Mouse (Mus musculus) megakaryocyte, embryonic 14.5 days (primary cell): Measurements from ENCODE around the gene AC134908.4. TPM values are rescaled to one million over a fixed set of nuclear protein-coding genes. Genes with fewer than 3 reads are reported as not detected.
A peak's percentile ranks its signal among the peaks of the same experiment; 100 is the strongest.

ENCODE experiments used
- H3K27me3 ChIP-seq: replicated peaks from 2 replicates; pipeline ENCODE3; 2012; ENCODE audit warnings: inconsistent platforms
- H3K36me3 ChIP-seq: replicated peaks from 2 replicates; pipeline ENCODE3; 2012; ENCODE audit warnings: low read length, inconsistent platforms, mixed read lengths
- H3K4me1 ChIP-seq: 2 replicates; pipeline ENCODE4 v1.6.1; 2012; ENCODE audit warnings: inconsistent platforms
- H3K4me3 ChIP-seq: replicated peaks from 2 replicates; pipeline ENCODE3; 2012; ENCODE audit warnings: moderate library complexity, mild to moderate bottlenecking, inconsistent platforms
- H3K9me3 ChIP-seq: 2 replicates; pipeline ENCODE4 v1.6.1; 2012; ENCODE audit warnings: inconsistent platforms
- FLI1 ChIP-seq: IDR thresholded peaks from 2 replicates; pipeline ENCODE4 v1.6.1; 2012; ENCODE audit warnings: low read length, inconsistent platforms, mixed read lengths
- GATA1 ChIP-seq: IDR thresholded peaks from 3 replicates; pipeline ENCODE4 v1.6.1; 2012; ENCODE audit warnings: mixed read lengths, low read length, inconsistent platforms, borderline replicate concordance
- polyA plus RNA-seq: library from polyadenylated mRNA; stranded (reverse); fragments of >175 nt; gene quantifications from 2 replicates; pipeline ENCODE4 v1.2.3, GENCODE M21; 2012; ENCODE audit warnings: low replicate concordance; ENCODE audit not compliant: insufficient read depth

The AC134908.4 gene
- polyA plus RNA-seq, 1 experiment = not detected

DNA sequence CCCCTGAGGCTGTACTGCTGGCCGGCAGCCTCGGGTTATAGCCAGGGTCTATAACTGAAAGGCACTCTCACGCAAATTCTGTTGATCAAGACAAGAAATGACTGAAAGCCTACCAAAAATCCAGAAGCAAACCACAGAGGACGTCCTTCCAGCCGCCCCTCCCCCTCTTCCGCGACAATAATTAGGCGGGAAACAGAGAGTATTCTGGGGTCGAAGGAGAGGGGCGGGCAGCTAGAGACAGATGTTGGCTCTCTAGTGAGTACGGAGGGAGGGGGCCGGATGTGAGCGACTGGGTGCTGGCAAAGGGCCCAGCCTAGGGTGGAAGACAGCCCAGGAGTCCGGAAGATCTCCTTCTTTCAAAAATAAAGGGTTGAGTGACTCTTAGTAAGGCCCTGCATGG lies 2.8 kb downstream of the AC134908.4 start, which contains the start of gene Fam173a:
Gene Fam173a (minus strand): TSS at position 287 of the 400 bp plus-strand sequence.
- TF ChIP-seq GATA1 = no peak
- TF ChIP-seq FLI1 = no peak
- H3K4me3 ChIP-seq = peak within 1 kb of the TSS; percentile 95
- H3K36me3 ChIP-seq = peaks cover 39% of the 10 kb centered on the region
- H3K4me1 ChIP-seq = peaks cover 70% of the 10 kb centered on the region
- H3K27me3 ChIP-seq = peaks cover 20% of the 10 kb centered on the region
- no peaks in the 10 kb centered on the region for H3K9me3 ChIP-seq

DNA sequence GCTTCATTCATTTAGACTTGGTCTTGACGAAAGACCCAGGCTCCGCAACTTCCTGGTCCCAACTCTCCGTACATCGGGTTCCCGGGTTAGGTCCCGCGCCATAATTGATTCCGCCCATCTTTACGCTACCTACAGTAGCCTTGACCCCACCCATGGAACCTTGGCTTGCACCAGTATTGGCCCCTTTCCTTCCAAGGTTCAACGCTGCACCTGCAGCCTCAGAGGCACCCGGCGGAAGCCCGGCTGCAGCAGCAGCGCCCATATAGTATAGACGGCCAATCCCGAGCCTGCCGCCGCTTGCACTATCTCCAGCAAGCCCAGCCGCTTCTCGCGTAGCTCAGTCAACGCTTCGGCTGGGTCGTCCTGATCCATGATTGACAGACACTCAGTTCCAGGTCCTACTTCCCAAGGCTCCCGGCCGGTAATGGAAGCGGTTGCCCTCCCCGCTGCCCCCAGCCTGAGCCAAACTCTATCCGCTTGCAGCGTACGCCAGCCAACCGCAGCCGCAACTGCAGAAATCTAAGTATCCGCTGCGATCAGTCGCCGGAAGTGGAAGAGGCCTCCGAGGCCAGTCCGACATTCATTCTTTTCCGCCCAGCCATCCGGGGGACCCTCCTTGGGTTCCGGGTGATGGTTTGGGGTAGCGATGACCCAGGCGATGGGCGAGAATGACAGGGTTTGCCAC lies 3.5 kb downstream of the AC134908.4 start:
- peaks cover 20% of the 10 kb centered on the region for H3K27me3 ChIP-seq
- peak overlapping the region; percentile 95 for H3K4me3 ChIP-seq
- TF ChIP-seq GATA1 (no peak), FLI1 (no peak)
- H3K9me3 ChIP-seq = no peaks in the 10 kb centered on the region
- peaks cover 42% of the 10 kb centered on the region for H3K36me3 ChIP-seq
- peaks cover 63% of the 10 kb centered on the region for H3K4me1 ChIP-seq

DNA sequence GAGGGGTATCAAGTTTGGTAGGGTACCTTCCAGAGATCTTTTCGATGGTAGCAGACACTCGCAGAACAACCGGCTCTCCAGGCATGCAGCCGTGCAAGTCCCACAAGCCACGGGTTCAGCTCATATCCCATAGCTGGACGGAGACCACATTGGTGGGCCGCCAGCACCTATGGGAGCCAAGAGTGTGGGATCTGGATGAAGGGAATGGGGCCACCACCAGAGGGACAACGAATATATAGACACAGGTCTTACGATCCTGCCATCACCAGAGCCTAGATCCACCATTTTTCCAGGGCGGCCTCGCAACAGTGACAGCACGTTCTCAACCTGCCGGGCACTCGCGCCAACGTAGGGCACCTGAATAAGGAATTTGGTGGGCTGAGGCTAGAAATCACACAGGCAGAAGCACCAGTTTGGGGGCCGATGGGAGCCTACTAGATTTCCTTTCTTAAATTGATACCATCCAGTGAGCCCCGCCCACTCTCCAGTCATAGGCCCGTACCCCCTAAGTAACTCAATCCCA lies 4.1 kb downstream of the AC134908.4 start:
- Histone ChIP-seq H3K27me3 (peaks cover 20% of the 10 kb centered on the region), H3K9me3 (no peaks in the 10 kb centered on the region), H3K4me1 (peaks cover 61% of the 10 kb centered on the region), H3K36me3 (peaks cover 42% of the 10 kb centered on the region), H3K4me3 (peak overlapping the region; percentile 95)
- no peak for TF ChIP-seq FLI1
- no peak for TF ChIP-seq GATA1

DNA sequence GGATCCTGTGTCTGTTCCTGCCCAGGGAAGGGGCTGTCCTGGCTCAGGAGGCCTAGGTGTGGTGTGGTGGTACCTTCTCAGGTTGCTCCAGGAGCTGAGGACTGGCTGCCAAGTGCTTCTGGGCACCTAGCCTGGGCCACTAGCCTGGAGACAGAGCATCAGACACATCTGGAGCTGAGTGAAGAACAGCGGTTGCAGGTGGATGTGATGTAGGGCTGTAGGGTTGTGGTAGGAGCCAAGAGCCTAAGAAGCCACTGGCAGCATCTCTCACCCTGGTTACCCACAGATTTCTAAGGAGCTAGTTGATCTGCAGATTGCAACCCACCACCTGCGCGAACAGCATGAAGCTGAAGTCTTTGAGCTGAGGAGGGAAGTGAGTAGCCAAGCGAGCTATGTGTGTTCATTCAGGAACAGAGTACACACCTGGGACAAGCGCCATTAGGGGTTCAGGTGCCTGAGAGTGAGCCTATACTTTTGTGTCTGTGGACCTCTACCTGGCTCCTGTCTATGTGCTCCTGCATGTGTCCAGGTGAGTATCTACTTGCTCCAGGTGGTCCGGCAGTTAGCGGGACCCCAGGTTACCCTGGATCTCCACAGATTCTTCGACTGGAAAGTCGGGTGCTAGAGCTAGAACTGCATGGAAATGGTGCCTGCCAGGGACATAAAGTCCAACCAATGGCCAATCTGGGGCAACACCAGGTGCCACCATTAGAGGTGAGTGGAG lies 8.5 kb downstream of the AC134908.4 start:
- peaks cover 55% of the 10 kb centered on the region for H3K36me3 ChIP-seq

DNA sequence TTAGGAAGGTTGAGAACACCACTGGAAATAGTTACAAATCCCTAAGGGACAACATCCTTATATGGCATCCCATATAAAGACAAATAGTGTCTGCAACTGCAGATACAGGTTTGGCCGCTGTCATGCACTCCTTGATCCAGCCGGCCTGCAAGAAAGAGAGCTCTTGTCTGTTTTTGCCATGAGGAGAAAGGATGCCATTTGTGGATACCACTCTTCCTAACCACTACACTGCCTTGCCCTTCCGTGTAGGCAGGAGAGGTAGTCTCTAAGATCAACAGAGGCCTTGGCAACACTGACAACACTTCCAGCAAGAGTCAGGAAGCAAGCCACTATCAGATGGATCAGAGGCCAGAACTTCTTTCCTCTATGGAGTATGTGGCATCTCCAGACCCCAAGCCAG lies 9.2 kb downstream of the AC134908.4 start, which contains the start of gene Ccdc78:
Gene Ccdc78 (plus strand): TSS at position 301 of the 400 bp plus-strand sequence.
- no peak for TF ChIP-seq GATA1
- no peak for TF ChIP-seq FLI1
- H3K9me3 ChIP-seq = no peaks in the 10 kb centered on the region
- H3K27me3 ChIP-seq = peaks cover 3% of the 10 kb centered on the region
- peak within 1 kb of the TSS; percentile 98 for H3K4me3 ChIP-seq
- peaks cover 62% of the 10 kb centered on the region for H3K36me3 ChIP-seq
- H3K4me1 ChIP-seq = peaks cover 43% of the 10 kb centered on the region

More for the DNA sequence above, 8.5 kb downstream of the AC134908.4 start:
- TF ChIP-seq GATA1 = no peak
- TF ChIP-seq FLI1 = no peak
- Histone ChIP-seq H3K27me3 (peaks cover 3% of the 10 kb centered on the region), H3K9me3 (no peaks in the 10 kb centered on the region), H3K4me1 (peaks cover 50% of the 10 kb centered on the region), H3K4me3 (no peak overlapping the region)

DNA sequence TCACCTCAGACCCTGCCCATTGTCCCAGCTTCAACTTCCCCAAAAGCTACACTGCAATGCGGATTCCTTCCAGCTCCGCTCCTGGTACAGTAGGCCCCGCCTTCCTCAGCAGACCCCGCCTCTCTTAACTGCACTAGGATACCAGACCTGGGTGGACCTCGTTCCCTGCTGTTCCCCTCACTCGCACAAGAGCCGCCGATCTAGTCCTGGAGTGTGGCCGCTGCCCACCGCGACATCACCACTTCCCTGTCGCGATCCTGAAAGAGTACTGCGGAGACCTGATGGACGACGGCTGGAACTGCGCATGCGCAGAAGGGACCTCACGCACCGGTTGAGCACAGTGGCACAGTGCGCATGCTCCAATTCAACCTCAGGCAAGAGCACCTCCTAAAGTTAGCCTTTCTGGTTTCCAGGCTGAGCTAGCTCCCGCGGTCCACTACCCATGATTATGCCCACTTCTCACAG lies 10.1 kb downstream of the AC134908.4 start, which contains the start of gene Haghl:
Gene Haghl (minus strand): TSS at position 393 of the 465 bp plus-strand sequence.
- no peaks in the 10 kb centered on the region for H3K9me3 ChIP-seq
- TF ChIP-seq FLI1 (no peak), GATA1 (no peak)
- H3K4me3 ChIP-seq = peak within 1 kb of the TSS; percentile 98
- peaks cover 65% of the 10 kb centered on the region for H3K36me3 ChIP-seq
- no peaks in the 10 kb centered on the region for H3K27me3 ChIP-seq
- peaks cover 34% of the 10 kb centered on the region for H3K4me1 ChIP-seq

DNA sequence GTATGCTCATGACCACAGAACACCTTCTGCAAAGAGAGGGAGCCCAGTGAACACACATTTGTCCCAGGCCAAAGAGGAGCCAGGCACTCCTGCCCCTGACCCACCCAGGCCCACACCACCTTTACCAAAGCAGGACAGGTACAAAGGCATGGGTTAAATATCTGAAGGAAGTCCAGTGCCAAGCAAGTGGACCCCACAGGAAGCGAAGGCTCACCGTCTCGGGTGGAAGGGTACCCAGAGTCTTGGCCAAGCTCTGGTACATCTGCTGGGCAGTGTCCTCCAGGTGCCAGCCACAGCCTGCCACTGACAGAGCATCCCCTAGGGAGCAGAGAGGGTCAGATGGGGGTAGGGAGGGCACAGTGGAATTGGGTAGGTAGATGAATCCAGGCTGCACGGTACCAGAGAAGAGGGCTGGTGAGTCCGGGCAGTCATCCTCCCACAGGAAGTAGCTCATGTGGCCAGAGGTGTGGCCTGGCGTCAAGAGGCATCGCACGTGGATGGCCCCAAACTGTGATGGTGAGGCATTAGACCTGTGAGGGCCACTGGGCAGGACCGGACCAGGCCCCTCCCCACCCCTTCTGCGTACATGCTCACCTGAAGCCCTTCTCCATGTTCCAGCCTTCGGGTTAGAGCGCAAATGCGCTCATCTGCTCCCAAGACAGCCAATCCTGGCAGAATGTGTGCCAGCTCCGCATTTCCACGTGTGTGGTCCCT lies 11.4 kb downstream of the AC134908.4 start:
- Histone ChIP-seq H3K4me3 (peak overlapping the region; percentile 98), H3K9me3 (no peaks in the 10 kb centered on the region), H3K36me3 (peaks cover 68% of the 10 kb centered on the region), H3K4me1 (peaks cover 34% of the 10 kb centered on the region), H3K27me3 (no peaks in the 10 kb centered on the region)
- TF ChIP-seq GATA1 (no peak), FLI1 (no peak)

DNA sequence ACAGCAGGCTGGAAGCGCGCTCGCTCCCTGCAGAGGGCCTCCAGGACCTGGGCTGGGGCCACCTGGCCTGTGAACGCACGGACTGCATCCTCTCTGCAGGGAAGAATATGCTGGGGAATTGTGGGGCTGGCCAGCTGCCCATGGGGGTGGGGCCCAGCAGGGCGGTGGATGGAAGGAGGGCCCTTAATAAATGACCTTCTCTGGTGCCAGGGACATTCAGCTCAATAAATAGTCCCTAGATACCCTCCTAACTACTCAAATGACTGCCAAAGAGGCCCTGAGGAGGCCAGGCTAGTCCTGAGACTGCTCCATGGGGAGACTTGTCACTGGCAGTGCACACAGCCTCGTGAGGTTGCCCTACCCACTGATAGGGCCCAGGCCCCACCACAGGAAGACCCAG lies 12.4 kb downstream of the AC134908.4 start:
- TF ChIP-seq GATA1 (no peak), FLI1 (no peak)
- H3K4me3 ChIP-seq = no peak overlapping the region
- peaks cover 34% of the 10 kb centered on the region for H3K4me1 ChIP-seq
- H3K9me3 ChIP-seq = no peaks in the 10 kb centered on the region
- peaks cover 71% of the 10 kb centered on the region for H3K36me3 ChIP-seq
- H3K27me3 ChIP-seq = no peaks in the 10 kb centered on the region

DNA sequence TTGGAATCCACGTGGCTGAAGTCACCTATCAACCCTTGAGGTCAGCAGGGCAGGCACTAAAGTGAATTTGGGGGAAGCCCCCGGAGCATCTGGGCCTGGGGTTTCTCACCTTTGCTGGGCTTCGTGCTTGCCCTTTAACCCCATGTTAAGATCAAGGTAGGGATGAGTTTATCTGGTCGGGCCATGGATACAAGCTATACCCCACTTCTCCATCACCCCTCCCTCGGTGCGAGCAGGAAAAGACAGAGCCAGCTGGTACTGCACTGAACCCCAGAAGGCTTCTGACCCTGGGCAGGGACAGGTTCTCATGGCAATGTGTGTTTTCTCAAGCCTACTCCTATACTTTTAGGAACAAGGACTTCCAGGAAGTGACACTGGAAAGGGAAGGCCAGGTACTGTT lies 14.1 kb downstream of the AC134908.4 start:
- TF ChIP-seq GATA1 = no peak
- no peak for TF ChIP-seq FLI1
- peaks cover 32% of the 10 kb centered on the region for H3K4me1 ChIP-seq

More for the DNA sequence above, 14.1 kb downstream of the AC134908.4 start:
- Histone ChIP-seq H3K9me3 (no peaks in the 10 kb centered on the region), H3K27me3 (no peaks in the 10 kb centered on the region), H3K36me3 (peaks cover 77% of the 10 kb centered on the region), H3K4me3 (no peak overlapping the region)
